Mouse (Mus musculus) heart, embryonic 16.5 days (tissue): ENCODE results near the gene Slc4a2. TPM values are rescaled to one million over a fixed set of nuclear protein-coding genes. Genes with fewer than 3 reads are reported as not detected.

Source experiments
- ATAC-seq: fragments of 200-750 bp; cut with Nextera tagmentation; replicated peaks from 2 replicates; pipeline ENCODE4 v1.8.0; 2017; ENCODE audit warnings: moderate number of reproducible peaks; ENCODE audit not compliant: insufficient read depth, low FRiP score; ENCODE audit errors: extremely low read depth
- H3K27ac ChIP-seq: fragments of 300-500 bp; sonication (generic); 2 replicates; pipeline ENCODE4 v1.5.1; 2014; ENCODE audit warnings: mild to moderate bottlenecking, low read length, control low read depth, moderate library complexity
- H3K27me3 ChIP-seq: fragments of 300-500 bp; sonication (generic); 2 replicates; pipeline ENCODE4 v1.6.1; 2014; ENCODE audit warnings: low read length, mixed read lengths; ENCODE audit not compliant: control insufficient read depth, insufficient read depth
- H3K36me3 ChIP-seq: fragments of 300-500 bp; sonication (generic); 2 replicates; pipeline ENCODE4 v1.6.1; 2014; ENCODE audit not compliant: control insufficient read depth, insufficient read depth
- H3K4me1 ChIP-seq: fragments of 300-500 bp; sonication (generic); 2 replicates; pipeline ENCODE4 v1.6.1; 2014; ENCODE audit warnings: low read length, mixed read lengths; ENCODE audit not compliant: control insufficient read depth, insufficient read depth
- H3K4me2 ChIP-seq: fragments of 300-500 bp; sonication (generic); 2 replicates; pipeline ENCODE4 v1.6.1; 2014; ENCODE audit warnings: low read depth, mild to moderate bottlenecking, control low read depth, low read length
- H3K4me3 ChIP-seq: fragments of 300-500 bp; sonication (generic); 2 replicates; pipeline ENCODE4 v1.5.1; 2014; ENCODE audit warnings: mild to moderate bottlenecking, control low read depth, low read length
- H3K9ac ChIP-seq: fragments of 300-500 bp; sonication (generic); 2 replicates; pipeline ENCODE4 v1.6.1; 2014; ENCODE audit warnings: low read length, control low read depth
- H3K9me3 ChIP-seq: fragments of 300-500 bp; sonication (generic); replicated peaks from 2 replicates; pipeline ENCODE4 v1.6.1; 2016; ENCODE audit warnings: low read length; ENCODE audit not compliant: control insufficient read depth
- WGBS: fragments of 180-500 bp; shearing (Covaris S2); extraction: QIAGEN DNeasy Blood & Tissue Kit; methylation state at CpG from one replicate; pipeline ENCODE4 v1.1.7; 2014; 5-methylcytosine and 5-hydroxymethylcytosine counted together
- polyA plus RNA-seq: library from polyadenylated mRNA; unstranded; fragments of >200 nt; fragmentation: Nextera tagmentation; extraction: Ambion mirVana; gene quantifications from 2 replicates; pipeline ENCODE4 v1.2.1, GENCODE M21; 2015

The Slc4a2 gene
- polyA plus RNA-seq, 1 experiment from 2014 or later: 29.2 TPM

DNA sequence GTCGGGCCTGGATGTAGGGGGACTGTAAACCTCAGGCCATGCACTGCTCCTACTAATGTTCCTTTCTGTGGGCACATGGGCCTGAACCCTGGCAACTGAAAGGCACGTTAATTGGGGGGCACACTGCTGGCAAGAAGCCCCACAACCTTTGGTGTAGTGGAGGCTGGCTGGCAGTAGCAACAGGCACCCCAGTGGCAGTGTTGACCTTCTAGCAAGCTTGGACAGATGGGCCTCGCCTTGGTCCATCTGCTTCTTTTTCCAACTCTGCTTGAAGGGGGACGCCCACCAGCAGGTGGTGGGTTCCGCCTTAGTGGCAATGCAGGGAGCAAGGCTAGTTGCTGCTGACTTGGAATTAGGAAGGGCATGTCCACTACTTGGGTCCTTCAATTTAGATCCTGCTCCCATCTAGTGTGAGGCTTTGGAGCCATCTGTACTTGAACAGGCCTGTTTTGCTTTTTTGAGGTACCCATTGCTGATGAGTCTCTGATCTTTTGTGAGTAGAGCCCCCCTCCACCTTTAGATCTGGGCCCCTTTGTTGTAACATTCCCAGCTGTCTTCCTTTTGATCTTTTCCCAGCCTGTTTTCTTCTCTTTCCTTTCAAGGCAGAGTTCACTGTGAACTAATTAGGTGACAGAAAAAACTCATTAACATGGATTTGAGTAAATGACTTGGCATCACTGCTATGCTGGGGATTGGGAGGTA is 29.8 kb downstream of the Slc4a2 start:
- Histone ChIP-seq H3K4me2 (peak overlapping the region; percentile 97), H3K9ac (peak overlapping the region; percentile 97), H3K36me3 (no peaks in the 10 kb centered on the region; the same call in 1 of the 2 replicates), H3K27ac (peak overlapping the region; percentile 93), H3K4me1 (peaks cover 32% of the 10 kb centered on the region), H3K4me3 (peak overlapping the region; percentile 95), H3K9me3 (no peaks in the 10 kb centered on the region), H3K27me3 (no peaks in the 10 kb centered on the region)
- 19% methylated on average over 5 of the region's 5 CpGs for whole genome bisulfite sequencing
- ATAC-seq: no peak

DNA sequence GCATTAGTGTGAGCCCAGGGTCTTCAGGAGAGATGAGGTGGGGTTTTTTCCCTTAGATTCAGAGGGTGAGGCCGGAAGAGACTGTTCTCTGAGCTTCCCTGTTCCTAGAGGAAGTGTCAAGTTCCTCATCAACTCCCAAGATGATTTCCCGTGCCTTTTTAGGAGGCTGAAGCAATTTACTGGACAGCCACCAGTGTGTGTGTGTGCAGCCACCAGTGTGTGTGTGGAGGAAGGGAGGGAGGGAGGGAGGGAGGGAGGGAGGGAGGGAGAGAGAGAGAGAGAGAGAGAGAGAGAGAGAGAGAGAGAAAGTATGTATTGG is 30.3 kb downstream of the Slc4a2 start:
- 27% methylated on average over 2 of the region's 2 CpGs for WGBS
- Histone ChIP-seq H3K9me3 (no peaks in the 10 kb centered on the region), H3K36me3 (no peaks in the 10 kb centered on the region; the same call in 1 of the 2 replicates), H3K27ac (peak overlapping the region; percentile 93), H3K4me1 (peaks cover 32% of the 10 kb centered on the region), H3K27me3 (no peaks in the 10 kb centered on the region), H3K9ac (peak overlapping the region; percentile 97; the same call in 1 of the 2 replicates), H3K4me3 (peak overlapping the region; percentile 95), H3K4me2 (peak overlapping the region; percentile 97)
- ATAC-seq: no peak

GRCm38 (mm10) chr5:24455076-24455475 is 31.4 kb downstream of the Slc4a2 start:
- Histone ChIP-seq H3K9me3 (no peaks in the 10 kb centered on the region), H3K4me2 (peak overlapping the region; percentile 25; the same call in 1 of the 2 replicates), H3K9ac (peak overlapping the region; percentile 21; the same call in 1 of the 2 replicates), H3K27ac (peak overlapping the region; percentile 71), H3K4me1 (peaks cover 32% of the 10 kb centered on the region), H3K27me3 (no peaks in the 10 kb centered on the region), H3K36me3 (no peaks in the 10 kb centered on the region; the same call in 1 of the 2 replicates), H3K4me3 (no peak overlapping the region)
- no peak for ATAC-seq
- 63% methylated on average over 3 of the region's 3 CpGs for WGBS

GRCm38 (mm10) chr5:24455613-24456012 is 32.0 kb downstream of the Slc4a2 start:
- WGBS: 67% methylated on average over 7 of the region's 7 CpGs
- no peaks in the 10 kb centered on the region; the same call in 1 of the 2 replicates for H3K36me3 ChIP-seq
- peak overlapping the region; percentile 71 for H3K27ac ChIP-seq
- no peaks in the 10 kb centered on the region for H3K27me3 ChIP-seq
- H3K9ac ChIP-seq: 0 out of 2 replicates have a peak overlapping the region, but pooled peaks have one; percentile 0
- no peaks in the 10 kb centered on the region for H3K9me3 ChIP-seq
- ATAC-seq: no peak
- no peak overlapping the region for H3K4me3 ChIP-seq
- no peak overlapping the region for H3K4me2 ChIP-seq
- peaks cover 32% of the 10 kb centered on the region for H3K4me1 ChIP-seq

DNA sequence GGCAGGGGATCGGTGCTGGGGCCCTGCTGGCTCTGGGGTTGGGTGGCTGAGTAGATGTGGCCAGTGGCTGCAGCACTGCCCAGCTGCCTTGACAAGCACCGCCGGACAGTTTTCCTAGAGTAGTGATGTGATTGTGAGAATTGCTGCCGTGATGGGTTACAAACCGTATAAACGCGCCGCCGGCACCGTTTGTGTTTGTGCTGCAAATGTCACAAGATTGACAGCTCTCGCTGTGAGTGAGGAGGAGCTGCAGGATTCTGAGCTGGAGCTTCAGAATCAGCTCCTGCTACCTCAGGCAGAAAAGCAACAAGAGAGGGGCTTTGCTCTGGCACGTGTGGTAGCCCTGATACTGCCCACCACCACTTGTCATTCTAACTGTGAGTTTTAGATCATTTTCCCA is 43.1 kb downstream of the Slc4a2 start:
- Histone ChIP-seq H3K4me2 (no peak overlapping the region), H3K4me1 (no peaks in the 10 kb centered on the region; the same call in 1 of the 2 replicates), H3K27ac (no peak overlapping the region), H3K36me3 (no peaks in the 10 kb centered on the region), H3K9ac (no peak overlapping the region), H3K9me3 (no peaks in the 10 kb centered on the region), H3K4me3 (no peak overlapping the region), H3K27me3 (no peaks in the 10 kb centered on the region)
- no peak for ATAC-seq
- WGBS: 56% methylated on average over 12 of the region's 12 CpGs

- H3K4me3 ChIP-seq: no peak overlapping the region
- ATAC-seq: 0 out of 2 replicates have a peak, but pooled peaks have one; percentile 19
- WGBS: 19% methylated on average over 5 of the region's 5 CpGs
- H3K9ac ChIP-seq: no peak overlapping the region
- no peaks in the 10 kb centered on the region; the same call in 1 of the 2 replicates for H3K27me3 ChIP-seq
- peaks cover 24% of the 10 kb centered on the region for H3K4me1 ChIP-seq
- no peaks in the 10 kb centered on the region for H3K9me3 ChIP-seq
- no peaks in the 10 kb centered on the region for H3K36me3 ChIP-seq
- no peak overlapping the region for H3K27ac ChIP-seq
- no peak overlapping the region for H3K4me2 ChIP-seq
Measured at GRCm38 (mm10) chr5:24470600-24470999, 47.0 kb downstream of the Slc4a2 start.

DNA sequence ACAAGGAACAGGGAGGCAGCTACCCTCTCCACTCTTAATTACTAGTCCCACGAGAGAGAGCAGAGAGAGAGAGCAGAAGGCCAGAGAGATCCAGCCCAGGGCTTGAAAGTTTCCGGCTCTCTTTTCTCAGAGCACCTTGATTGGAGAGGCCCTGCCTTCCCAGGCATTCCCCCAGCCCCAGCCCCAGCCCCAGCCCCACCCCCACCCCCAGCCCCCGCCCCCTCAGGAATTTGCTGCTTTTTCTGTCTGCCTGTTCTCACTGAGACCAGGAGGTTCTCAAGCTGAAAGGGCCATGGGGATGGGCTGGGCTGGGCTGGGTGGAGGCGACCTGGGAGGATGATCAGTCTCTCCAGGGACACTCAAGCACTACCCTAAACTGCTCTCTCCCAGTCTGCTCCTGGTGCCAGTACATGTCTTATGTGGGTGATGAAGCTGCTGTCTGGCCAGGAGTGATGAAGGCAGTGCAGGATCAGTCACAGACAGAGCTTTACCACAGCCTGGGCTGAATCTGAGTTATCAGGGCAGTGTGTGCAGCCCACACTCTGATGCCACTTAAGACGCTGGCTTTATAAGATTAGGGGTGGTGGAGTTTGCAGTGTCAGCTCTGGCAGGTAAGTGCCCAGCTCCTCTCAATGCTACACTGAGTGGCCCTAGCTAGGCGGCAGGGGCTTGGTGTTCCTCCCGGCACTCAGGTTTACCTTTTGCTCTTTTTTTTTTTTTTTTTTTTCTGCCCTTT is 49.4 kb downstream of the Slc4a2 start:
- H3K4me1 ChIP-seq: peaks cover 28% of the 10 kb centered on the region
- 48% methylated on average over 7 of the region's 7 CpGs for WGBS
- H3K4me3 ChIP-seq: no peak overlapping the region
- H3K27ac ChIP-seq: no peak overlapping the region
- peaks cover 10% of the 10 kb centered on the region for H3K36me3 ChIP-seq
- H3K9ac ChIP-seq: no peak overlapping the region
- no peaks in the 10 kb centered on the region for H3K9me3 ChIP-seq
- no peak overlapping the region for H3K4me2 ChIP-seq
- no peak for ATAC-seq
- no peaks in the 10 kb centered on the region; the same call in 1 of the 2 replicates for H3K27me3 ChIP-seq

GRCm38 (mm10) chr5:24474025-24474722 is 50.5 kb downstream of the Slc4a2 start:
- no peak overlapping the region for H3K27ac ChIP-seq
- peak overlapping the region; percentile 77 for H3K4me2 ChIP-seq
- H3K27me3 ChIP-seq: no peaks in the 10 kb centered on the region; the same call in 1 of the 2 replicates
- peak overlapping the region; percentile 62 for H3K9ac ChIP-seq
- no peaks in the 10 kb centered on the region for H3K9me3 ChIP-seq
- peaks cover 19% of the 10 kb centered on the region for H3K36me3 ChIP-seq
- ATAC-seq: peak; percentile 45
- peak overlapping the region; percentile 53 for H3K4me3 ChIP-seq
- WGBS: 4% methylated on average over 68 of the region's 77 CpGs
- peaks cover 28% of the 10 kb centered on the region for H3K4me1 ChIP-seq
